Mouse (Mus musculus) heart, adult 8-10 months (tissue): ENCODE results near the gene Vmn1r107. TPM values are rescaled to one million over a fixed set of nuclear protein-coding genes. Genes with fewer than 3 reads are reported as not detected.
"Not testable (repeated sequence)": the region's sequence is repeated elsewhere in the genome, so short reads cannot be mapped to it uniquely, and the experiment has no call there.

ENCODE experiments used
- DNase-seq: peaks from one replicate; pipeline ENCODE4 v3.0.0; 2022; ENCODE audit warnings: low spot score
- total RNA-seq, 4 experiments: library from RNA; stranded (reverse); gene quantifications; 2 replicates each; pipeline ENCODE4 v1.2.4; 2022

Gene Vmn1r107
- not detected for total RNA-seq

GRCm38 (mm10) chr7:20668618-20669017, at the start of gene Vmn1r107:
Gene Vmn1r107 (plus strand): TSS chr7:20668918.
- DNase-seq = not testable (repeated sequence)

DNA sequence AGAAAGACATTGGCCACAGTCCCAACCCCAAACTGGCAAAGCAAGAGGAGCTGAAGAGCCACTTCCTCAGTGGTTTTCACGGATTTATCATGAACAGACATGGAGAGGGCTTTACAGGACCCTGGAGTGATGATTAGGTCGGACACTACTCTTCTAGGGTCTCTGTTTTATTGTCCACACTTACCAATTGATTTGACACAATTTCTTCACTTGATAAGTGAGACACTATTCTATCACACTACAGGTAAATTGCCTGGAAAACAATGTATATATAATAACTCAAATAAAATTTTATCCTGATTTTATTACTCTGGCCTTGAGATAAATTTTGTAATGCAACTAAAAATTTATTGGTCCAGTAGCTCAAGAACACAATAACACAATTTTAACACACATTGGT, 34.4 kb downstream of the Vmn1r107 start, which contains the start of gene Vmn1r111:
Gene Vmn1r111 (minus strand): TSS at position 101 of the 400 bp plus-strand sequence.
- not testable (repeated sequence) for DNase-seq

Other genes with a start within 250 kb of the Vmn1r107 start
- gene Vmn1r101, start 226.3 kb upstream of the Vmn1r107 start, total RNA-seq = not detected
- not detected for gene Gm10670, start 194.0 kb upstream of the Vmn1r107 start, total RNA-seq
- gene Vmn1r103, start 158.4 kb upstream of the Vmn1r107 start, total RNA-seq = not detected
- not detected for gene Vmn1r104, start 135.1 kb upstream of the Vmn1r107 start, total RNA-seq
- not detected for gene Gm5726, start 123.2 kb upstream of the Vmn1r107 start, total RNA-seq
- not detected for gene Gm4141, start 92.7 kb upstream of the Vmn1r107 start, total RNA-seq
- not detected for gene Gm4513, start 69.9 kb upstream of the Vmn1r107 start, total RNA-seq
- gene Vmn1r111, start 34.3 kb downstream of the Vmn1r107 start, total RNA-seq = not detected
- not detected for gene Gm10668, start 61.7 kb downstream of the Vmn1r107 start, total RNA-seq
- gene Vmn1r112, start 102.3 kb downstream of the Vmn1r107 start, total RNA-seq = not detected
- gene Vmn1r113, start 118.4 kb downstream of the Vmn1r107 start, total RNA-seq = not detected
- not detected for gene Vmn1r114, start 143.3 kb downstream of the Vmn1r107 start, total RNA-seq
- not detected for gene Vmn1r115, start 176.1 kb downstream of the Vmn1r107 start, total RNA-seq
- not detected for gene Vmn1r116, start 203.3 kb downstream of the Vmn1r107 start, total RNA-seq
- not detected for gene Vmn1r117, start 215.2 kb downstream of the Vmn1r107 start, total RNA-seq
- not detected for gene Vmn1r118, start 243.4 kb downstream of the Vmn1r107 start, total RNA-seq